In the genomic region with DNA sequence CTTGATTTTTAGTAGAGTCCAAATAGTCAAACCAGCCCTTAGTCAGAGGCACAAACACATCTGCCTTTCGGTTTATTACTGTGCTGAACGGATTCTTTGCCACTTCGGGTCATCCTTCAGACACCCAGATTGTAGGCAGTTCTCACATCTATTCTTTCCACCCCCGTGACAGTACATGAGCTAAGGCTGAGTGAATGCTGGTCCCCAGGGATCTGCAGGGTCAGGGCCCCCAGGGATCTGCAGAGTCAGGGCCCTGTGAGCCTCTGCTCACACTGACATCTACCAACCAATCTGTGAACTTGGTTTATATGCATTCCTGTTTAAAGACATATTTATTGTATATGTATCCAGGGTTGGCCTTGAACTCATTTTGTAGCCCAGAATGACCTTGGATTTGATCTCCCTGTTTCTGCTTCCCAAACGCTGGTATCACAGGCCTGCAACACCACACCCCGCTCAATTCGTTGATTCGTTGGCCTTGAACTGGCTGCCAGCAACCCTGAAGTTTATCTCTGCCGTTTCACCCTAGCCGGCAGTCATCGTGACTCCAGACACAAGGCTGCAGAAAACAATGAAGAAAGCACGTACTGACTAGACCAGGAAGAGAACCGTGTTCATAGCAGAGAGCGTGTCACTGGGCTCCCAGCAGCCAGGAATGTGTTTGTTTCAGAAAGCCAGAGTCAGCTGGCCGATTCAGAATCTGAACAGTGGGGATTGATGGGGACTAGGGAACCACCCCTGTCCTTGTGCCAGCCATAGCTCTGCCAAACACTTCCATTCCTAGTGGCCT, we compare ENCODE assay signal across 11 mouse cellular contexts. TPM values are rescaled to one million over a fixed set of nuclear protein-coding genes. Genes with fewer than 3 reads are reported as not detected.
A peak's percentile ranks its signal among the peaks of the same experiment; 100 is the strongest.
DNase-seq lines count a peak whose midpoint lies in the region; ATAC-seq and TF ChIP-seq lines count a peak whose summit lies in the region.
"Had no signal": no experiment of that assay in that cellular context is flagged by ENCODE, and none has a peak within 500 bp of the region (broad histone marks: within the 10 kb centered on the region; RNA-seq: fewer than 3 reads in every experiment).

No protein-coding gene starts in this region.

- no peak overlapping the region for H3K4me2 ChIP-seq in liver, embryonic 14.5 days (ENCODE audit: low read depth)
- no peak overlapping the region for H3K4me2 ChIP-seq in stomach, postnatal 0 days (replicated peaks; ENCODE audit: low read depth)
- H3K4me2 ChIP-seq in midbrain, embryonic 13.5 days (replicated peaks), result no peak overlapping the region

- DNase-seq in spleen, postnatal 36 days (ENCODE audit: low spot score in 2 of 2), result peak; percentile 11 to 15
- no peak for DNase-seq in spleen, adult 18-20 months
- peak; percentile 59 to 71 for DNase-seq in heart, adult 18-20 months
- DNase-seq in liver, embryonic 14.5 days (ENCODE audit: low read depth in 3 of 3, low spot score in 3 of 3), result no peak
- peak; percentile 19 for DNase-seq in stomach, postnatal 0 days (ENCODE audit: low spot score)
- DNase-seq in urinary bladder, postnatal 14 days (ENCODE audit: low spot score), result no peak
- DNase-seq in frontal cortex, postnatal 25 days (ENCODE audit: low spot score in 2 of 2), result no peak

- no peak overlapping the region for H3K27ac ChIP-seq in liver, embryonic 14.5 days
- peak overlapping the region; percentile 30; the same call in 1 of the 2 replicates for H3K27ac ChIP-seq in stomach, postnatal 0 days (replicated peaks)
- no peak overlapping the region for H3K27ac ChIP-seq in midbrain, embryonic 13.5 days
- H3K27ac ChIP-seq: kidney, postnatal 0 days had no signal

- TF ChIP-seq EP300 in liver, embryonic 14.5 days (IDR thresholded peaks at IDR 0.05; ENCODE audit: low read depth), result no peak
- TF ChIP-seq EP300 in stomach, postnatal 0 days (optimal IDR thresholded peaks at IDR 0.05), result no peak

- TF ChIP-seq CTCF in liver, embryonic 14.5 days (IDR thresholded peaks at IDR 0.05; ENCODE audit: low read depth), result no peak
- no peak for TF ChIP-seq CTCF in stomach, postnatal 0 days (IDR thresholded peaks at IDR 0.05; ENCODE audit: low read depth)

- ATAC-seq in liver, embryonic 14.5 days (ENCODE audit: insufficient read depth), result peak; percentile 19; the same call in 1 of the 2 replicates
- 0 out of 2 replicates have a peak, but pooled peaks have one; percentile 15 for ATAC-seq in stomach, postnatal 0 days (ENCODE audit: low FRiP score, low TSS enrichment)
- no peak for ATAC-seq in midbrain, embryonic 13.5 days
- ATAC-seq: Patski had no signal

- WGBS in liver, embryonic 14.5 days (ENCODE audit: insufficient replicate concordance), result 47% methylated on average over 15 of the region's 15 CpGs
- WGBS in stomach, postnatal 0 days, result 44% methylated on average over 15 of the region's 15 CpGs
- 83% methylated on average over 15 of the region's 15 CpGs for WGBS in midbrain, embryonic 13.5 days

- H3K36me3 ChIP-seq in liver, embryonic 14.5 days (replicated peaks; ENCODE audit: control insufficient read depth, insufficient read depth, low read depth), result no peaks in the 10 kb centered on the region
- no peaks in the 10 kb centered on the region for H3K36me3 ChIP-seq in stomach, postnatal 0 days (ENCODE audit: control insufficient read depth, insufficient read depth, low read length)
- H3K36me3 ChIP-seq in midbrain, embryonic 13.5 days, result no peaks in the 10 kb centered on the region

- no peaks in the 10 kb centered on the region for H3K27me3 ChIP-seq in liver, embryonic 14.5 days (ENCODE audit: control insufficient read depth, insufficient read depth, low read length)
- no peaks in the 10 kb centered on the region for H3K27me3 ChIP-seq in stomach, postnatal 0 days (ENCODE audit: control insufficient read depth, insufficient read depth, low read length)
- no peaks in the 10 kb centered on the region for H3K27me3 ChIP-seq in midbrain, embryonic 13.5 days
- H3K27me3 ChIP-seq: Patski had no signal

- H3K9ac ChIP-seq in liver, embryonic 14.5 days (replicated peaks), result no peak overlapping the region
- no peak overlapping the region for H3K9ac ChIP-seq in stomach, postnatal 0 days (ENCODE audit: low read length)
- H3K9ac ChIP-seq in midbrain, embryonic 13.5 days (replicated peaks), result no peak overlapping the region

- no peaks in the 10 kb centered on the region for H3K9me3 ChIP-seq in liver, embryonic 14.5 days (ENCODE audit: control insufficient read depth, low read length)
- no peaks in the 10 kb centered on the region for H3K9me3 ChIP-seq in stomach, postnatal 0 days (ENCODE audit: control insufficient read depth, low read length)
- H3K9me3 ChIP-seq in midbrain, embryonic 13.5 days, result no peaks in the 10 kb centered on the region

- peaks cover 3 to 19% of the 10 kb centered on the region in 2 experiments; a peak in 3 of 4 replicates for H3K4me1 ChIP-seq in liver, embryonic 14.5 days (replicated peaks; ENCODE audit: control insufficient read depth in 2 of 2, insufficient read depth in 2 of 2, low read length in 1 of 2)
- no peaks in the 10 kb centered on the region for H3K4me1 ChIP-seq in stomach, postnatal 0 days (replicated peaks; ENCODE audit: control insufficient read depth, insufficient read depth)
- peaks cover 5% of the 10 kb centered on the region; the same call in 1 of the 2 replicates for H3K4me1 ChIP-seq in midbrain, embryonic 13.5 days (replicated peaks)

- H3K4me3 ChIP-seq in liver, embryonic 14.5 days (ENCODE audit: insufficient read depth in 1 of 2, low read depth in 2 of 2, low read length in 2 of 2), result no peak overlapping the region
- H3K4me3 ChIP-seq in stomach, postnatal 0 days (ENCODE audit: low read depth, low read length), result no peak overlapping the region
- H3K4me3 ChIP-seq in midbrain, embryonic 13.5 days (replicated peaks), result no peak overlapping the region

RNA-seq across cellular contexts. Expression of a gene that starts 3.7 kb away (rescaled TPM):
- 1 to 10 TPM; 2.2 TPM for total RNA-seq in heart, adult 18-20 months (2021)
- not detected in 2 replicates for polyA plus RNA-seq in liver, embryonic 14.5 days (2012; rRNA removed)
- polyA plus RNA-seq in liver, embryonic 14.5 days (2014; fragmentation: Nextera tagmentation; extraction: Ambion mirVana), result not detected in 2 replicates
- not detected in 2 replicates for polyA plus RNA-seq in stomach, postnatal 0 days (2015; fragmentation: Nextera tagmentation; extraction: Ambion mirVana)
- not detected in 2 replicates for polyA plus RNA-seq in midbrain, embryonic 13.5 days (2015; fragmentation: Nextera tagmentation; extraction: Ambion mirVana)
- polyA plus RNA-seq: embryonic facial prominence, embryonic 11.5 days; kidney, postnatal 0 days; Patski had no signal

RNA-seq across cellular contexts. Expression of a gene that starts 42.1 kb away (rescaled TPM):
- 100 to 1,000 TPM; 115 to 130 TPM for total RNA-seq in heart, adult 18-20 months (2021)
- polyA plus RNA-seq in liver, embryonic 14.5 days (2012; rRNA removed), result 3.9 and 5.2 TPM in 2 replicates
- 7.8 and 9.1 TPM in 2 replicates for polyA plus RNA-seq in liver, embryonic 14.5 days (2014; fragmentation: Nextera tagmentation; extraction: Ambion mirVana)
- polyA plus RNA-seq in stomach, postnatal 0 days (2015; fragmentation: Nextera tagmentation; extraction: Ambion mirVana), result 26.1 and 29.8 TPM in 2 replicates
- polyA plus RNA-seq in midbrain, embryonic 13.5 days (2015; fragmentation: Nextera tagmentation; extraction: Ambion mirVana), result 14.2 and 15.3 TPM in 2 replicates

RNA-seq across cellular contexts. Expression of a gene that starts 50.3 kb away (rescaled TPM):
- total RNA-seq in heart, adult 18-20 months (2021), result 1 to 10 TPM in 1 of 2 experiments, under 1 TPM in 1; 0.50 to 1.3 TPM
- polyA plus RNA-seq in liver, embryonic 14.5 days (2012; rRNA removed), result 0.47 and 0.49 TPM in 2 replicates
- 0.08 and 0.10 TPM in 2 replicates for polyA plus RNA-seq in liver, embryonic 14.5 days (2014; fragmentation: Nextera tagmentation; extraction: Ambion mirVana)
- polyA plus RNA-seq in stomach, postnatal 0 days (2015; fragmentation: Nextera tagmentation; extraction: Ambion mirVana), result 3.8 and 4.7 TPM in 2 replicates
- 1.8 and 2.6 TPM in 2 replicates for polyA plus RNA-seq in midbrain, embryonic 13.5 days (2015; fragmentation: Nextera tagmentation; extraction: Ambion mirVana)

Comparison
In these comparisons a context has a peak if more than half of its experiments do, and no peak if none do; other contexts are left out.
1. DNase-seq: peak in spleen, postnatal 36 days (2 of 2), heart, adult 18-20 months (2 of 2) and stomach, postnatal 0 days (single experiment); none in spleen, adult 18-20 months (0 of 2), liver, embryonic 14.5 days (0 of 3), urinary bladder, postnatal 14 days (single experiment) and frontal cortex, postnatal 25 days (0 of 2).